Mouse (Mus musculus): ENCODE measurements around the gene Chtop.
A peak's percentile ranks its signal among the peaks of the same experiment; 100 is the strongest.

Gene Chtop

GRCm38 (mm10) chr3:90508950-90509746 is at the start of gene Chtop:
Gene Chtop (minus strand): TSS chr3:90509498.
- peak; percentile 100 for DNase-seq (ENCODE audit: low read depth)

- DNase-seq (ENCODE audit: low read depth), result peak; percentile 66
Observed at GRCm38 (mm10) chr3:90555954-90556353, 46.7 kb upstream of the Chtop start.

GRCm38 (mm10) chr3:90552231-90552630 is 42.9 kb upstream of the Chtop start:
- peak; percentile 19 for DNase-seq (ENCODE audit: low read depth)

- peak; percentile 28 for DNase-seq (ENCODE audit: low read depth)
Observed at GRCm38 (mm10) chr3:90550421-90550790, 41.1 kb upstream of the Chtop start.

- DNase-seq (ENCODE audit: low read depth), result peak; percentile 60
Observed at GRCm38 (mm10) chr3:90549676-90550420, 40.5 kb upstream of the Chtop start.

GRCm38 (mm10) chr3:90540904-90541303 is 31.6 kb upstream of the Chtop start:
- no peak for DNase-seq (ENCODE audit: low read depth)

- DNase-seq (ENCODE audit: low read depth), result no peak
Observed at GRCm38 (mm10) chr3:90537905-90538296, 28.6 kb upstream of the Chtop start.

- DNase-seq (ENCODE audit: low read depth), result peak; percentile 64
Observed at GRCm38 (mm10) chr3:90537141-90537904, 28.0 kb upstream of the Chtop start, which contains the start of gene S100a16. Gene S100a16 (plus strand): TSS chr3:90537254.

- DNase-seq (ENCODE audit: low read depth), result no peak
Observed at GRCm38 (mm10) chr3:90535446-90535845, 26.1 kb upstream of the Chtop start.

- no peak for DNase-seq (ENCODE audit: low read depth)
Observed at GRCm38 (mm10) chr3:90531713-90532112, 22.4 kb upstream of the Chtop start.

GRCm38 (mm10) chr3:90527291-90527873 is 18.1 kb upstream of the Chtop start:
- DNase-seq (ENCODE audit: low read depth), result no peak

- peak; percentile 48 for DNase-seq (ENCODE audit: low read depth)
Observed at GRCm38 (mm10) chr3:90526580-90526979, 17.3 kb upstream of the Chtop start, which contains the start of gene S100a14. Gene S100a14 (plus strand): TSS chr3:90526856.

GRCm38 (mm10) chr3:90526076-90526475 is 16.8 kb upstream of the Chtop start:
- no peak for DNase-seq (ENCODE audit: low read depth)

- DNase-seq (ENCODE audit: low read depth), result peak; percentile 81
Observed at GRCm38 (mm10) chr3:90525421-90525820, 16.1 kb upstream of the Chtop start.

GRCm38 (mm10) chr3:90517711-90518110 is 8.4 kb upstream of the Chtop start:
- DNase-seq (ENCODE audit: low read depth), result no peak

GRCm38 (mm10) chr3:90515789-90516188 is 6.5 kb upstream of the Chtop start:
- DNase-seq (ENCODE audit: low read depth), result no peak

- peak; percentile 54 for DNase-seq (ENCODE audit: low read depth)
Observed at GRCm38 (mm10) chr3:90515242-90515641, 5.9 kb upstream of the Chtop start.

GRCm38 (mm10) chr3:90514691-90515090 is 5.4 kb upstream of the Chtop start:
- peak; percentile 56 for DNase-seq (ENCODE audit: low read depth)

GRCm38 (mm10) chr3:90513796-90514590 is 4.7 kb upstream of the Chtop start, which contains the start of the genes S100a1 and S100a13:
Gene S100a1 (minus strand): TSS chr3:90514392.
Gene S100a13 (plus strand): TSS chr3:90514435.
- DNase-seq (ENCODE audit: low read depth), result peak; percentile 48

GRCm38 (mm10) chr3:90512948-90513642 is 3.8 kb upstream of the Chtop start:
- no peak for DNase-seq (ENCODE audit: low read depth)

All from NIH3T3 (cell line).